Mouse (Mus musculus): ENCODE data around the gene Lysmd4. TPM values are rescaled to one million over a fixed set of nuclear protein-coding genes. Genes with fewer than 3 reads are reported as not detected.

The Lysmd4 gene
- polyA plus RNA-seq, 1 experiment from 2014 or later, result 36.2 TPM

DNA sequence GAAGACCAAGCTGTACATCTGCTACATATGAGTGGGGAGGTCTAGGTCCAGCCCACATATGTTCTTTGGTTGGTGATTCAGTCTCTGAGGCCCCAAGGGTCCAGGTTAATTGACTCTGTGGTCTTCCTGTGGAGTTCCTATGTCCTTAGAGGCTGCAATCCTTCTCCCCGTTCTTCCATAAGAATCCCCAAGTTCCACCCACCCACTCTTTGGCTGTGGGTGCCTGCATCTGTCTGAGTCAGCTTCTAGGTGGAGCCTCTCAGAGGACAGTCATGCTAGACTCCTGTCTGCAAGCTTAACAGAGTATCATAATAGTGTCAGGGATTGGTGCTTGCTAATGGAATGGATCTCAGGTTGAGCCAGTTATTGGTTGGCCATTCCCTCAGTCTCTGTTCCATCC lies 8.8 kb upstream of the Lysmd4 start:
- no peak overlapping the region for H3K4me2 ChIP-seq
- no peaks in the 10 kb centered on the region for H3K9me3 ChIP-seq
- H3K27ac ChIP-seq, result no peak overlapping the region
- ATAC-seq (replicated peaks), result no peak
- 78% methylated on average over 1 of the region's 1 CpGs for WGBS
- no peaks in the 10 kb centered on the region for H3K4me1 ChIP-seq
- H3K36me3 ChIP-seq (replicated peaks), result no peaks in the 10 kb centered on the region
- H3K27me3 ChIP-seq (replicated peaks), result no peaks in the 10 kb centered on the region
- H3K4me3 ChIP-seq, result no peak overlapping the region
- H3K9ac ChIP-seq, result no peak overlapping the region

DNA sequence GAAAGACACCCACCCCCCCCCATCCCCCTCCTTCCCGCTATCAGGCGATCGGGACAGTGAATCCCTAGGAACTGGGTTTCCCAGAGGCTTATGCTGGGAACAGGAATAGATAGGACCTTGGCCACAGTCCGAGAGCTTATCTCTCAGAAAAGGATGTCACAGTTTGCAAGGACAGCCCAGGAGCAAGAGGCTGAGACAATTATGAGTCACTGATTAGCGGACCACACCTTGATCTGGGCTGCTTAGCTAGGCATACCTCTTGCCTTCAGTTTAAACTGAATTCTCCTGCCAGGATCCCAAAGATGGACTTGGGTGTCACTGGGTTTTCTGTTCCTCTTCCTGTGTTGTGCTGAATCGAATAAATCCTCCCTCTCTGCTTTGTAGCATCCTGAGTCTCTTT lies 6.0 kb upstream of the Lysmd4 start:
- Histone ChIP-seq H3K36me3 (replicated peaks) (no peaks in the 10 kb centered on the region), H3K4me3 (no peak overlapping the region), H3K4me2 (no peak overlapping the region), H3K27me3 (replicated peaks) (no peaks in the 10 kb centered on the region), H3K4me1 (no peaks in the 10 kb centered on the region), H3K9ac (no peak overlapping the region), H3K27ac (no peak overlapping the region), H3K9me3 (no peaks in the 10 kb centered on the region)
- 83% methylated on average over 6 of the region's 6 CpGs for WGBS
- ATAC-seq (replicated peaks), result no peak

DNA sequence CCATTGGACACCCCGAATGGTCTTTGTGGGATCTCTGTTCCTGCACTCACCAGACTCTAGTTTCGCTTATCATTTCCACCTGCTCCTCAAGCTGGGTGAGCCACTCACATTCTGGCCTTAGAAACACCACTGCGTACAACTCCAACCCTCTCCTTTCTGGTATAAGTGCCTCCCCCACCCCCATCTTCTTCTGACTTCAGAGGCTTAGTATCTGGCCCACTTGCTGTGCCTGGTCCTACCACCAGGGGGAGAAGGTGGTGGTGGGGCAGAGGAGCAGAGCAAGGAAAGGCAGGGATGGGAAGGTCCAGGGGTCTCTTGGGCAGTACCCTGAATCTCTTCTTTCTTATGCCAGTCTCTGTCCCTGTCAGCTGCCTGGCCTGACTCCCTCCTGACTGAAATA lies 5.3 kb upstream of the Lysmd4 start:
- no peak overlapping the region for H3K9ac ChIP-seq
- ATAC-seq (replicated peaks), result no peak
- no peak overlapping the region for H3K4me3 ChIP-seq
- no peaks in the 10 kb centered on the region for H3K9me3 ChIP-seq
- no peaks in the 10 kb centered on the region for H3K27me3 ChIP-seq (replicated peaks)
- H3K36me3 ChIP-seq (replicated peaks), result no peaks in the 10 kb centered on the region
- H3K4me2 ChIP-seq, result no peak overlapping the region
- H3K27ac ChIP-seq, result no peak overlapping the region
- WGBS, result 73% methylated on average over 3 of the region's 3 CpGs
- H3K4me1 ChIP-seq, result peaks cover 5% of the 10 kb centered on the region

DNA sequence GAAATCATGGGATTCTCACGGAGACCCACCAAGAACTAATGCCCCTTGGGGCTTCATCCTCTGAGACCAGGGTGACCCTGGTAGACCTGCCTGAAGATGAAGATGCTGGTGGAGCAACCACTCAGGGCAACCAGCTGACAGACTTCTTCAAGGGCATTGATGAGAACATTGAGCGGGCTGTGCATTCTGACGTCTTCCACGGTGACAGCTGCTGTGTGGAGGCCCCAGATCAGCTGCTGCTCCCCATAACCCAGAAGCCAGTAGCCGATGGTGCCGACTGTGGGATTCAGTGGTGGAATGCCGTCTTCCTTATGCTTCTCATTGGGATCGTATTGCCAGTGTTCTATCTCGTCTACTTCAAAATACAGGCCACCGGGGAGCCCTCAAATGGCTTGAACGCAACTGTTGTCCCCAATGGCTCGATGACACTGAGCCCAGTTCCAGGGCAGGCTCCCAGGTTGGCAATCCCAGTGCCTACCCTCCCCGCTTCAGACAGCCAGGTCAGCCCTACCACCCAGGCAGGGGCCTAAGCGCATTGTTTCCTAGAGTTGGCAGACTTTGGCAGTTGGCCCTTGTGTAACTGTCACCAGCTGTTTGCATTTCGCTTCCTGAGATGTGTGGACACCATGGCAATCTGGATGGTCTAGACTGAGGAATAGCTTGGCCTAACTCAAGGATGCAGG lies 3.7 kb downstream of the Lysmd4 start:
- ATAC-seq (replicated peaks), result no peak
- peaks cover 30% of the 10 kb centered on the region for H3K4me1 ChIP-seq
- no peaks in the 10 kb centered on the region; the same call in 1 of the 2 replicates for H3K36me3 ChIP-seq (replicated peaks)
- H3K4me3 ChIP-seq, result no peak overlapping the region
- H3K4me2 ChIP-seq, result no peak overlapping the region
- 96% methylated on average over 15 of the region's 15 CpGs for WGBS
- H3K27me3 ChIP-seq (replicated peaks), result no peaks in the 10 kb centered on the region
- H3K27ac ChIP-seq, result no peak overlapping the region
- H3K9me3 ChIP-seq, result no peaks in the 10 kb centered on the region
- no peak overlapping the region for H3K9ac ChIP-seq

DNA sequence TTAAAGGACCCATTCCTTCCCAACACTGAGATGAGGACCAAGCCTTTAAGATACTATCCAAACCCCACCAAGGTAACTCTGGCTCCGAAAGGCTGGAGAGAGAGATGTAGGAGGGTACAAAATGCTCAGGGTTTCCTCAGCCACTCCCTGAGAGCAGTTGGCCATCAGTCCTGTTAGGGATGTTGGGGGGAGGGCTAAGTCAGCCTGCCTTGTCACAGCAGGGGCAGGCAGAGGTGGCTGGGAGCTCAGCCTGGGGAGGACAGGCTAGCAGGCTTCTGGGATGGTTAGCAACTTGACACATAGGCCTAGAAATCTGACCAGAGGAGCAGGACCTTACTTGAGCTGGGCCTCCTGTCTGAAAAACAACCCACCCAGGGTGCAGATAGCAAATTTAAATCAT lies 5.2 kb downstream of the Lysmd4 start:
- WGBS, result 68% methylated on average over 1 of the region's 1 CpGs
- Histone ChIP-seq H3K4me1 (peaks cover 24% of the 10 kb centered on the region), H3K27me3 (replicated peaks) (no peaks in the 10 kb centered on the region), H3K9me3 (no peaks in the 10 kb centered on the region), H3K27ac (no peak overlapping the region), H3K9ac (no peak overlapping the region), H3K4me2 (no peak overlapping the region), H3K36me3 (replicated peaks) (peaks cover 6% of the 10 kb centered on the region; the same call in 1 of the 2 replicates), H3K4me3 (no peak overlapping the region)
- ATAC-seq (replicated peaks), result no peak

DNA sequence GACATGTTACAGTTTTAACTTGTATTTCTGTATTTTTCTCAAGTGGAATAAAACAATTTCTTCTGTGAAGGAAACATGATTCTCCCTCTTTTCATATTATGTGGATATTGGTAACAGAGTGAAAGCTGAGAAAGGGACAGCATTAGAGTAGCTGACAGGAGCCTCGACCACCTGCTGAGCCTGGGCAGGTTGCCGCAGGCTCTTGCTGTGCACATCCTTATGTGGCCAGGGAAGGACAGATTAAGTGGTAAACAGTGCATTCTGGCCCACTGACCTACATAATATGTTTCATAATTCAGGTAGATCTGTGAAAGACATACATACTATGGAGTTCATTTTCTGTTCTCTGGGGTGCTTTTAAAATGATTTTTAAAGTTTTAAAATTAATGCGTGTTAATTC lies 6.0 kb downstream of the Lysmd4 start:
- Histone ChIP-seq H3K36me3 (replicated peaks) (peaks cover 7% of the 10 kb centered on the region; the same call in 1 of the 2 replicates), H3K27ac (no peak overlapping the region), H3K9me3 (no peaks in the 10 kb centered on the region), H3K4me1 (peaks cover 18% of the 10 kb centered on the region), H3K4me2 (no peak overlapping the region), H3K27me3 (replicated peaks) (no peaks in the 10 kb centered on the region), H3K4me3 (no peak overlapping the region), H3K9ac (no peak overlapping the region)
- 51% methylated on average over 3 of the region's 3 CpGs for WGBS
- no peak for ATAC-seq (replicated peaks)

DNA sequence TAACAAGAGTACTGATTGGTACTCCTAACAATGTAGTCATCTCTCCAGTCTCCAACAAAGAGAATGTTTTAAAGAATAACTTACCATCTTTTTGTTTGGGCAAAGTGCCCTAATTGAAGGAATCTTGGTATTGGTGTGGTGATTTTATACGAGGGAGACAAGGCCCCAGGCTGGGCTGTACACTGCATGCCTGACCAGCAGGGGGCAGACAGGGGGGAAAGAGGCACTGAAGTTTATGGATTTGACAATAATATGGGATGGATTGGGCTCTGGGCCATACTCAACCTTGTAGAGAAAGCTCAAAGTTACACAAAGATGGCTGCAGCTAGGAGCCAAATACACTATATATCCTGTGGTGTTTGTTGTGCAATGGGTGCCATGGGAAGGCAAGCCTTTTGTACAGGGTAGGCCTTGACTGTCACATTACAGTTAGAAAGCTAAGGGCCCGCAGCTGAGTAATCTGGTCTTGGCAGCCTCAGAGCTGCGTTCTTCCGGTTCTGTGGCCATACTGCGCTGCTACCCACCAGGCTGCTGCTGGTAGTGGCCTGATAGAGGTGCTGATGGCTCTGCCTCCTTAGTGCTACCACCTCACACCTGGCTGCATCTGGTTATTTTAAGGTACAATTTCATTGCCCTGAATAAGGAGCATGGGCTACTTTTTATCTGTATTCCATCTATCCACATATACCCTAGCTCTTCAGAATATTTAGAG lies 6.7 kb downstream of the Lysmd4 start:
- Histone ChIP-seq H3K4me3 (no peak overlapping the region), H3K27me3 (replicated peaks) (no peaks in the 10 kb centered on the region), H3K4me2 (no peak overlapping the region), H3K9me3 (no peaks in the 10 kb centered on the region), H3K27ac (no peak overlapping the region), H3K4me1 (peaks cover 11% of the 10 kb centered on the region), H3K36me3 (replicated peaks) (peaks cover 7% of the 10 kb centered on the region; the same call in 1 of the 2 replicates), H3K9ac (no peak overlapping the region)
- 81% methylated on average over 5 of the region's 5 CpGs for WGBS
- peak; percentile 40; the same call in 1 of the 2 replicates for ATAC-seq (replicated peaks)

DNA sequence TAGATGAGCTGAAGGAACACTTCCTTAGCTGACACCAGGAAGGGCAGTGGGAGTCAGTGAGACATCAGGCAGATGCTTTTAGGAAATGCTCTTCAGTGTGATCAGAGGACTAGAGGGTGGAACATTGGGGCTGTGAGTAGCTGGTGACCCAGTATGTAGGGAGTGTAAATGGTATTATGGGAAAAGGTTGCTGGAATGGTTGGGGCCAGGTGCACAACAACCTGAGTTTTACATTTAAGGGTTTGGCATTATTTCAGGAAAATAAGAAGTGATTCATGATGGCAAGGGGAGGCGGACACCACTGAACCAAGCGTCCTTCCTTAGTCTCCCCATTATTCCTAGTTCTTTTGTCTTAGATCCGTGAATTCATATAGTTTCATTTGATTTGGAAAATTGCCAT lies 7.4 kb downstream of the Lysmd4 start:
- no peak overlapping the region for H3K27ac ChIP-seq
- 86% methylated on average over 3 of the region's 3 CpGs for WGBS

DNA sequence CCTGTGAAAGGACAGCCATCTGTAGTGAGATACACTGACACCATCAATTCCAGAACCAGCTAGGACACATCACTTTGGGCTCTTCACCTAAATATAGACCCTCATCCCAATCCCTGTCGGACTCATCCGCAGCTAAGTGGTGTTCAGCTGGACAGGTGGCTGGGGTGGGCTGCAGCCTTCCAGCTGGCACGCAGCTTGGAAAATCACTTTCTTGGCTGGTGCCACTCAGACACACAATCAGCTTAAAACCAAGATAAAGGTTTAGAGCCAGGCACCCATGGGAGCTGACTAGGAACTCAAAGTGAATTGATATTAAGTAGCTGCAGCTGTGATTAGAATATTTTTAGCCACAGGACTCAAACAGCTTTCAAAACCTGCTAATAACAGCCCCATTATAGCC lies 7.9 kb downstream of the Lysmd4 start:
- no peak overlapping the region for H3K4me2 ChIP-seq
- H3K36me3 ChIP-seq (replicated peaks), result peaks cover 7% of the 10 kb centered on the region; the same call in 1 of the 2 replicates
- H3K9ac ChIP-seq, result no peak overlapping the region
- H3K9me3 ChIP-seq, result no peaks in the 10 kb centered on the region
- peaks cover 11% of the 10 kb centered on the region for H3K4me1 ChIP-seq
- H3K27me3 ChIP-seq (replicated peaks), result no peaks in the 10 kb centered on the region
- no peak overlapping the region for H3K4me3 ChIP-seq
- 47% methylated on average over 3 of the region's 3 CpGs for WGBS
- ATAC-seq (replicated peaks), result no peak
- H3K27ac ChIP-seq, result peak overlapping the region; percentile 56

More for the DNA sequence above, 7.4 kb downstream of the Lysmd4 start:
- Histone ChIP-seq H3K9me3 (no peaks in the 10 kb centered on the region), H3K36me3 (replicated peaks) (peaks cover 7% of the 10 kb centered on the region; the same call in 1 of the 2 replicates), H3K9ac (no peak overlapping the region), H3K4me1 (peaks cover 11% of the 10 kb centered on the region), H3K27me3 (replicated peaks) (no peaks in the 10 kb centered on the region), H3K4me3 (no peak overlapping the region), H3K4me2 (no peak overlapping the region)
- ATAC-seq (replicated peaks), result no peak

DNA sequence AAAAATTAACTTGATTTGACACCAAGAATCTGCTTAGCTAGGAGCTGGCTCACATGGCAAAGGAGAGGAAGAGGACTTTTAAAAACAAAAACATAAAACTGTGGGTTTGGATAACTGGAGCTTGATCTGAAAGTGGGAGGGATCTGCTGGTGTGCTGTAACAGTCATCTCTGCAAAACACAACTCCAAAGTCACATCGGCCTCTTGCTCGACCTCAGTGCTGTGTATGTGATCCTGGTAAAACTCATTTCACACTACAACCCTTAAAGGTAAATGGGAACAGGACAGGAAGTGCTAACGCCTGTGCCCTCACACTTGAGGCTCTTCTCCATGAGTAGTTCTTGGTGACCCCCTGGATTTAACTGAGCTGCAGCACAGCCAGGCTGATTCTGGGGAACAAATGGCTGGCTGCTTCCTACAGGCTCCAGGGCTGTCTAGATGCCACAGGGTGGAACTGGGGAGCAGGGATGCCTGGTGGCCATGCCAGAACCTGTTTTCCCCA lies 8.3 kb downstream of the Lysmd4 start:
- Histone ChIP-seq H3K4me3 (no peak overlapping the region), H3K4me1 (peaks cover 11% of the 10 kb centered on the region), H3K9me3 (no peaks in the 10 kb centered on the region), H3K27ac (peak overlapping the region; percentile 56), H3K27me3 (replicated peaks) (no peaks in the 10 kb centered on the region), H3K4me2 (no peak overlapping the region), H3K9ac (no peak overlapping the region), H3K36me3 (replicated peaks) (peaks cover 12% of the 10 kb centered on the region; the same call in 1 of the 2 replicates)
- no peak for ATAC-seq (replicated peaks)
- WGBS, result 88% methylated on average over 3 of the region's 3 CpGs

DNA sequence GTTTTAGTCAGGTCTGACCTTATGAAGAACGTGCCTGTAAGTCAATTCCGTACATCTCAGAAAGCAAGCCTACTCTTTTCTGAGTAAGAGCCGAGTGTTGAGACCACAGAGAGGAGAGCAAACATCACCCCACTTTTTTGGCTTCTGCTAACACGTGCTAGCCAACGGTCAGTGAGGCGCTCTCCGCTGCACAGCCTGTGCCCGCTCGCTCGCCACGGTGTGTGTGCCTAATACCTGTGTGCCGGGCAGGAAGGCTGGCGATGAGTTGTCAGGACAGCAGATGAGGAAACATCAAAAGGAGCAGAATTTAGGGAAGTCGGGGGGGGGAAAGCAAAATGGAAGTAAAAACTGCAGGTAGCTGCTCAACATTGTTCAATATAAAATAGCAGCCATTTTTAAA lies 10.2 kb downstream of the Lysmd4 start:
- Histone ChIP-seq H3K9ac (no peak overlapping the region), H3K4me1 (peaks cover 11% of the 10 kb centered on the region), H3K27me3 (replicated peaks) (no peaks in the 10 kb centered on the region), H3K36me3 (replicated peaks) (peaks cover 12% of the 10 kb centered on the region; the same call in 1 of the 2 replicates), H3K9me3 (no peaks in the 10 kb centered on the region), H3K27ac (no peak overlapping the region), H3K4me2 (no peak overlapping the region), H3K4me3 (no peak overlapping the region)
- ATAC-seq (replicated peaks), result no peak
- WGBS, result 91% methylated on average over 14 of the region's 14 CpGs

DNA sequence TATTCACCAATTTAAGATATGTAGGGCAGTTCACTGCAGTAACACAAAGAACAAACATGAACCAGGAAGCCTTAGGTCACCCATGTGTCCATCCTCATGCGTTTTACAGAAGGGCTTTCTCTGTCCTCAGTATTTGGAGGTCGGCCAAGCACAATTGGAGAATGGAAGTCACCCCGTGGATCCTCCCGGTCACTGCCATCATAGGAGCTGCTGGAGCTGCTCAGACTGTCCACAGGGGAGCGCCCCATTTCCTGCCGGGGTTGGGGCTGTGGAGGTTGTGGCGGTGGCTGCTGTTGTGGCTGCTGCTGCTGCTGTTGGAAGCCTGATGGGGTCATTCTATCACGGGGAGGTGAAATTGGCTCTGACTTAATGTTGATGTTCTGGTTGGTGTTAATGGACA lies 12.5 kb downstream of the Lysmd4 start:
- Histone ChIP-seq H3K4me2 (no peak overlapping the region), H3K27me3 (replicated peaks) (no peaks in the 10 kb centered on the region), H3K9ac (no peak overlapping the region), H3K9me3 (no peaks in the 10 kb centered on the region), H3K36me3 (replicated peaks) (peaks cover 21% of the 10 kb centered on the region; the same call in 1 of the 2 replicates), H3K4me3 (no peak overlapping the region), H3K27ac (no peak overlapping the region), H3K4me1 (peaks cover 4% of the 10 kb centered on the region)
- no peak for ATAC-seq (replicated peaks)
- WGBS, result 85% methylated on average over 8 of the region's 8 CpGs
